Mouse (Mus musculus): Measurements from ENCODE around the gene Cog1. TPM values are rescaled to one million over a fixed set of nuclear protein-coding genes. Genes with fewer than 3 reads are reported as not detected.

The Cog1 gene
- total and polyA plus RNA-seq, 3 experiments: 16.9 to 25.2 (median 18.6) TPM

DNA sequence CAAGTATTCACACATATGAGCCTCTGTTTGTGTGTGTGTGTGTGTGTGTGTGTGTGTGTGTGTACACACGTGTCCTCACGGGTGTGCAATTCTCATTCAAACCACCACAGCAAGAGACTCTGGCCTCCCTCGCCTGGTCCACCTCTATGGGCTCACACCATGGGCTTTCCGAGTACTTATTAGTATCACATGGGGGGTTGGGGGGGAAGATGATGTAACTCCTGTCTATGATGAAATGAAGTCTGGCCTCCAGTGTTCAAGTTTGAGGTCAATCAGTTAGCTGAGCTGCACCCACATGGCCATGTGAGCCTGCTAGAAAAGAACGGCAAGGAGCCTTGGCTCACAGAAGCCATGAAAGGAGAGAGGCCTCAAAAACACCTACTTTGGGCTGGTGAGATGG lies 15.6 kb upstream of the Cog1 start:
- H3K4me3 ChIP-seq: no peak overlapping the region
- 96% methylated on average over 5 of the region's 5 CpGs for WGBS
- H3K9ac ChIP-seq (ENCODE audit: low read depth, low read length): no peak overlapping the region
- H3K79me2 ChIP-seq (replicated peaks; ENCODE audit: control insufficient read depth, insufficient read depth, low read length): no peaks in the 10 kb centered on the region
- no peak overlapping the region for H3K27ac ChIP-seq
- no peak for DNase-seq
- no peaks in the 10 kb centered on the region for H3K27me3 ChIP-seq (ENCODE audit: control insufficient read depth, insufficient read depth, low read length)
- intact Hi-C loops (cut with DNase I): loop anchor here (5.0 kb wide), 1 partner anchor 336 kb away; no protein-coding TSS in a partner anchor
- TF ChIP-seq POLR2A (IDR thresholded peaks at IDR 0.05; ENCODE audit: insufficient read depth, low read depth, low read length) (no peak), EP300 (IDR thresholded peaks at IDR 0.05; ENCODE audit: insufficient read depth, low read depth, low read length) (no peak), CTCF (IDR thresholded peaks at IDR 0.05) (no peak)
- no peaks in the 10 kb centered on the region for H3K36me3 ChIP-seq (ENCODE audit: control insufficient read depth, insufficient read depth, low read length)
- H3K4me1 ChIP-seq (ENCODE audit: control insufficient read depth, insufficient read depth, low read length): no peaks in the 10 kb centered on the region

DNA sequence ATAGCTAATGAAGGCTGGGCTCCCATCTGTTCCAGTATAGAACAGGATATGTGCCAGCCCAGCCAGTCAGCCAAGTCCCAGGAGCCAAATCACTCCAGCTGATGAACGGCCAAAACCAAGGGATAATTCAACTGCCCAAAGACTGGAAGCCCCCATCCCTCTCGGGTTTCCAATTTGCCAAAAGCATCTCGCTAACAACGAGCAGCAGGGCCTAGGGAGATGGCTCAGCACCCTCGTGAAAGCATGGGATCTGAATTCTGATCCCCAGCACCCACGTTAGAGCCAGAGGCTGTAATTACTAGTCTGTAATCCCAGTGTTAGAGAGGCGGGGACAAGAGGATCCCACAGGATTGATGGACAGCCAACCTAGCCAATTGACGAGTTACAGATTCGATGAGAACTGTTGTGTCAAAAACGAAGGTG lies 14.3 kb upstream of the Cog1 start:
- 69% methylated on average over 10 of the region's 10 CpGs for WGBS

DNA sequence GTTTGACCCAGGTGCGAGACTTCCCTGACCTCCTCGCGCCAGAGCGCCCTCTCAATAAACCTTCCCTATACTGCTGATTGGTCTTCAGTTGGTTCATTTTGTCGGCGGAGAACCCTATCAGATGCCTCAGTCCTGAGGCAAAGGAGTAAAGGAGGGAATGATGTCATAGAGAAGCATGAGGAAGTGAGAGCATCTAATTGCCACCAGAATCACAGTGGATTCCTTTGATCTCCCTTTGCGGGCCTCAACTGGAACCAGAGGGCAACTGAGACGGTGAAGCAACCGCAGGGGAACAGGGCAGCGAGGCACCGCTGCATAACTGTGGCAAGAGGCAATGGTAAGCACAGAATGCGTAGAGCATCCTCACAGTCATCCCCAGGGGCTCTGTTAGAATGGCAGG lies 10.3 kb upstream of the Cog1 start:
- intact Hi-C loops (cut with DNase I): no loop called here
- Histone ChIP-seq H3K4me3 (no peak overlapping the region), H3K9ac (ENCODE audit: low read depth, low read length) (no peak overlapping the region), H3K27ac (no peak overlapping the region), H3K4me1 (ENCODE audit: control insufficient read depth, insufficient read depth, low read length) (no peaks in the 10 kb centered on the region), H3K27me3 (ENCODE audit: control insufficient read depth, insufficient read depth, low read length) (no peaks in the 10 kb centered on the region), H3K36me3 (ENCODE audit: control insufficient read depth, insufficient read depth, low read length) (no peaks in the 10 kb centered on the region), H3K79me2 (replicated peaks; ENCODE audit: control insufficient read depth, insufficient read depth, low read length) (no peaks in the 10 kb centered on the region)
- DNase-seq: no peak
- no peak for TF ChIP-seq CTCF (IDR thresholded peaks at IDR 0.05)
- TF ChIP-seq POLR2A (IDR thresholded peaks at IDR 0.05; ENCODE audit: insufficient read depth, low read depth, low read length): no peak
- no peak for TF ChIP-seq EP300 (IDR thresholded peaks at IDR 0.05; ENCODE audit: insufficient read depth, low read depth, low read length)
- WGBS: 87% methylated on average over 12 of the region's 12 CpGs

More for the DNA sequence above, 14.3 kb upstream of the Cog1 start:
- Histone ChIP-seq H3K4me3 (no peak overlapping the region), H3K36me3 (ENCODE audit: control insufficient read depth, insufficient read depth, low read length) (no peaks in the 10 kb centered on the region), H3K27me3 (ENCODE audit: control insufficient read depth, insufficient read depth, low read length) (no peaks in the 10 kb centered on the region), H3K27ac (no peak overlapping the region), H3K4me1 (ENCODE audit: control insufficient read depth, insufficient read depth, low read length) (no peaks in the 10 kb centered on the region), H3K9ac (ENCODE audit: low read depth, low read length) (no peak overlapping the region), H3K79me2 (replicated peaks; ENCODE audit: control insufficient read depth, insufficient read depth, low read length) (no peaks in the 10 kb centered on the region)
- intact Hi-C loops (cut with DNase I): loop anchor here (5.0 kb wide), 1 partner anchor 337 kb away; no protein-coding TSS in a partner anchor
- no peak for TF ChIP-seq EP300 (IDR thresholded peaks at IDR 0.05; ENCODE audit: insufficient read depth, low read depth, low read length)
- no peak for TF ChIP-seq POLR2A (IDR thresholded peaks at IDR 0.05; ENCODE audit: insufficient read depth, low read depth, low read length)
- TF ChIP-seq CTCF (IDR thresholded peaks at IDR 0.05): no peak
- no peak for DNase-seq

DNA sequence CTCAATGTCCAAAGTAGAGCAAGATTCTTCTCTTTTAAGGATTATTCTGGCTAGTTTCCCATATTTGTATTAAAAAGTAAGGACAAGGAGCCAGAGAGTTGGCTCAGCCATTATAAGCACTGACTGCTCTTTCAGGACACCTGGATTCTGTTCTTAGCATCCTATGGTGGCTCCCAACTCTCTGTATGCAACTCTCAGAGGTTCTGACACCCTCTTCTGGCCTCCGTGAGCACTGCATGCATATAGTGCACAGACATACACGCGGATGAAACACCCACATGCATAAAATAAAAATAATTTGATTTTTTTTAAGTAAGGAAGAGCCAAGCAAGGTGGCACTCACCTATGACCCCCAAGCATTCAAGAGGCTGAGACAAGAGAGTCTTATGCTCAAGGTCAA lies 3.8 kb upstream of the Cog1 start:
- no peaks in the 10 kb centered on the region for H3K79me2 ChIP-seq (replicated peaks; ENCODE audit: control insufficient read depth, insufficient read depth, low read length)
- intact Hi-C loops (cut with DNase I): no loop called here

DNA sequence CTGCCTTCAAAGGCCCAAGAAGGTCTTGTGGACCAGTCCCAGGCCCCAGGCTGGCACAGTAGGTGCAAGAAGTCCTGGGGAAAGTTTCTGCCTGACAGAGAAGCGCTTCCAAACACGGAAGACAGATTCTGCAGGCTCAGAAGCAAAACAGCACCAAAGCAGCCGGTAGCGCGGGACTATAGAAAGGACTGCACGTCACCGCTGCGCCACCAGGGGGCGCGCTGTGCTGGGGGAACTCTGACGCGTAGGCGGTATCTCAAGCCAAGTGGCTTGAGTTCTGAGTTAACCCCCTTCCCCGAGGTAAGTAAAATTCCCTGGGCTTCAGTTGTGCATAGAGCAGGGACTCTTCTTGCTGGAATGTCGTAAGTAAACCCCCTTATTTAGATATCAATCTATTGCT lies 817 bp upstream of the Cog1 start:
- TF ChIP-seq EP300 (IDR thresholded peaks at IDR 0.05; ENCODE audit: insufficient read depth, low read depth, low read length) (0 out of 2 replicates have a peak, but pooled peaks have one; percentile 33), POLR2A (IDR thresholded peaks at IDR 0.05; ENCODE audit: insufficient read depth, low read depth, low read length) (no peak), CTCF (IDR thresholded peaks at IDR 0.05) (no peak; the same call in 1 of the 2 replicates)
- Histone ChIP-seq H3K4me1 (ENCODE audit: control insufficient read depth, insufficient read depth, low read length) (peaks cover 1% of the 10 kb centered on the region; the same call in 1 of the 2 replicates), H3K79me2 (replicated peaks; ENCODE audit: control insufficient read depth, insufficient read depth, low read length) (no peaks in the 10 kb centered on the region), H3K36me3 (ENCODE audit: control insufficient read depth, insufficient read depth, low read length) (no peaks in the 10 kb centered on the region), H3K27ac (no peak overlapping the region), H3K9ac (ENCODE audit: low read depth, low read length) (no peak overlapping the region), H3K4me3 (no peak overlapping the region), H3K27me3 (ENCODE audit: control insufficient read depth, insufficient read depth, low read length) (no peaks in the 10 kb centered on the region)
- DNase-seq: peak; percentile 79 to 87
- intact Hi-C loops (cut with DNase I): loop anchor here (2.0 kb wide), 1 partner anchor 163 kb away; no protein-coding TSS in a partner anchor
- 8% methylated on average over 15 of the region's 15 CpGs for WGBS

More for the DNA sequence above, 3.8 kb upstream of the Cog1 start:
- WGBS: 85% methylated on average over 3 of the region's 3 CpGs
- no peak for DNase-seq
- TF ChIP-seq EP300 (IDR thresholded peaks at IDR 0.05; ENCODE audit: insufficient read depth, low read depth, low read length): no peak
- no peak for TF ChIP-seq CTCF (IDR thresholded peaks at IDR 0.05)
- TF ChIP-seq POLR2A (IDR thresholded peaks at IDR 0.05; ENCODE audit: insufficient read depth, low read depth, low read length): no peak
- H3K36me3 ChIP-seq (ENCODE audit: control insufficient read depth, insufficient read depth, low read length): no peaks in the 10 kb centered on the region
- H3K4me3 ChIP-seq: no peak overlapping the region
- H3K9ac ChIP-seq (ENCODE audit: low read depth, low read length): no peak overlapping the region
- H3K4me1 ChIP-seq (ENCODE audit: control insufficient read depth, insufficient read depth, low read length): peaks cover 1% of the 10 kb centered on the region; the same call in 1 of the 2 replicates
- no peaks in the 10 kb centered on the region for H3K27me3 ChIP-seq (ENCODE audit: control insufficient read depth, insufficient read depth, low read length)
- no peak overlapping the region for H3K27ac ChIP-seq

DNA sequence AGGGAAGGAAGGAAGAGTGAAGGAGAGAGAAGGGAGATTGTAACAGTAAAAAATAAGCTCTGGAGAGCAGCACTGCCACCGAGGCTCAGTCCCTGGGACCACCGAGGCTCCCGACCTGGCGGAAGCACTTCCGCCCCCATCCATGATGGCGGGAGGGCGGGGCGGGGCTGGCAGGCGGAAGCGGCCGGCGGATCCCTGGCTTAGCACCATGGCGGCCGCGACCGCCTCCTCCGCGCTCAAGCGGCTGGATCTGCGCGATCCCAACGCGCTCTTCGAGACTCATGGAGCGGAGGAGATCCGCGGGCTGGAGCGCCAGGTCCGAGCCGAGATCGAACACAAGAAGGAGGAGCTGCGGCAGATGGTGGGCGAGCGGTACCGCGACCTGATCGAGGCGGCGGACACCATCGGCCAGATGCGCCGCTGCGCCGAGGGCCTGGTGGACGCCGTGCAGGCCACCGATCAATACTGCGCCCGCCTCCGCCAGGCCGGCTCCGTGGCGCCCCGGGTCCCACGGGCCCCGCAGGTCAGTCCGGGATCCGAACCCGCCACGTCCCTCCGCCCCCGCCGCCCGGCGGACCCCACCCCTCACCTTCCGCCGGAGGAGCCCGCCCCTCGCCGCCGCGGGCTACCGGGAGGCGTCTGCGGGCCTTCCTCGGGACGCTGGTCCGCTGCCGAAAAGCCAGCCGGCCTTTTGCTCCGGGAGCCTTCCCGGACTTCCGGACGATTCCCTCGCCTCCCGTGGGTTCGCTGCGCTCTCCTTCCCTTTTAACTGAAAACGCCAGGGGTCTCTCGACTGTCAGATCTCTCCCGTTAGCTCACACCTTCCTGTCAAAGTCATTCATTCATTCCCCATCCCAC lies 613 bp downstream of the Cog1 start, which contains the start of gene Slc39a11:
Slc39a11 (minus strand) TSS at position 727 of the 858 bp plus-strand sequence.
- peak within 1 kb of the TSS; percentile 100 for H3K4me3 ChIP-seq
- WGBS: under 1% methylated on average over 91 of the region's 91 CpGs
- TF ChIP-seq EP300 (IDR thresholded peaks at IDR 0.05; ENCODE audit: insufficient read depth, low read depth, low read length) (0 out of 2 replicates have a peak, but pooled peaks have one; percentile 34), CTCF (IDR thresholded peaks at IDR 0.05) (no peak), POLR2A (IDR thresholded peaks at IDR 0.05; ENCODE audit: insufficient read depth, low read depth, low read length) (peak; percentile 72)
- no peaks in the 10 kb centered on the region for H3K27me3 ChIP-seq (ENCODE audit: control insufficient read depth, insufficient read depth, low read length)
- intact Hi-C loops (cut with DNase I): loop anchor here (1.0 to 2.0 kb wide), 2 partner anchors 35 to 161 kb away; partner anchors contain the start of genes D11Wsu47e and Fam104a
- H3K9ac ChIP-seq (ENCODE audit: low read depth, low read length): peak within 1 kb of the TSS; percentile 97
- H3K4me1 ChIP-seq (ENCODE audit: control insufficient read depth, insufficient read depth, low read length): peaks cover 1% of the 10 kb centered on the region; the same call in 1 of the 2 replicates
- peak; percentile 81 to 82 for DNase-seq
- H3K27ac ChIP-seq: peak within 1 kb of the TSS; percentile 96
- H3K79me2 ChIP-seq (replicated peaks; ENCODE audit: control insufficient read depth, insufficient read depth, low read length): no peaks in the 10 kb centered on the region
- no peaks in the 10 kb centered on the region for H3K36me3 ChIP-seq (ENCODE audit: control insufficient read depth, insufficient read depth, low read length)
